Mouse (Mus musculus) retina, adult 2 months (tissue): ENCODE results near the gene Atf7ip.

ENCODE experiments used
- DNase-seq: peaks from one replicate; pipeline ENCODE4 v3.0.0-alpha.2; 2012; ENCODE audit warnings: low read depth, low spot score

The Atf7ip gene

GRCm38 (mm10) chr6:136553767-136554569, 48.0 kb downstream of the Atf7ip start:
- DNase-seq: peak; percentile 73

GRCm38 (mm10) chr6:136554774-136555522, 49.0 kb downstream of the Atf7ip start:
- DNase-seq: no peak

GRCm38 (mm10) chr6:136555523-136555915, 49.6 kb downstream of the Atf7ip start:
- peak; percentile 63 for DNase-seq

GRCm38 (mm10) chr6:136558288-136559005, 52.5 kb downstream of the Atf7ip start:
- DNase-seq: no peak

GRCm38 (mm10) chr6:136566002-136566401, 60.0 kb downstream of the Atf7ip start:
- DNase-seq: no peak

GRCm38 (mm10) chr6:136590739-136591138, 84.8 kb downstream of the Atf7ip start:
- no peak for DNase-seq

- DNase-seq: no peak
These were observed 88.6 kb downstream of the Atf7ip start for GRCm38 (mm10) chr6:136594541-136594940.

GRCm38 (mm10) chr6:136602601-136603000, 96.6 kb downstream of the Atf7ip start:
- DNase-seq: no peak

GRCm38 (mm10) chr6:136611351-136612215, 105.6 kb downstream of the Atf7ip start:
- no peak for DNase-seq

GRCm38 (mm10) chr6:136612312-136612711, 106.3 kb downstream of the Atf7ip start:
- no peak for DNase-seq

GRCm38 (mm10) chr6:136614156-136614555, 108.2 kb downstream of the Atf7ip start:
- no peak for DNase-seq

GRCm38 (mm10) chr6:136620361-136621139, 114.6 kb downstream of the Atf7ip start:
- peak; percentile 58 for DNase-seq

GRCm38 (mm10) chr6:136625421-136625820, 119.5 kb downstream of the Atf7ip start:
- no peak for DNase-seq

- no peak for DNase-seq
These were observed 123.7 kb downstream of the Atf7ip start for GRCm38 (mm10) chr6:136629639-136630038.

GRCm38 (mm10) chr6:136631519-136631918, 125.6 kb downstream of the Atf7ip start:
- no peak for DNase-seq

- no peak for DNase-seq
These were observed 126.1 kb downstream of the Atf7ip start for GRCm38 (mm10) chr6:136631945-136632534.

- no peak for DNase-seq
These were observed 127.2 kb downstream of the Atf7ip start for GRCm38 (mm10) chr6:136633154-136633553.

- DNase-seq: no peak
These were observed 127.8 kb downstream of the Atf7ip start for GRCm38 (mm10) chr6:136633719-136634118.

GRCm38 (mm10) chr6:136634982-136635381, 129.0 kb downstream of the Atf7ip start:
- no peak for DNase-seq

- no peak for DNase-seq
These were observed 138.2 kb downstream of the Atf7ip start for GRCm38 (mm10) chr6:136644171-136644570.
